Mouse (Mus musculus) heart, adult 2 months (tissue): ENCODE results near the gene Tnfaip6.

Experiments
- CTCF ChIP-seq: fragments of 200-600 bp; IDR thresholded peaks from 2 replicates; pipeline ENCODE4 v1.8.1; 2022; ENCODE audit warnings: antibody characterized with exemption, mild to moderate bottlenecking, moderate library complexity
- POLR2A ChIP-seq: fragments of 200-500 bp; IDR thresholded peaks from 2 replicates; pipeline ENCODE4 v1.6.1; 2011; ENCODE audit warnings: mild to moderate bottlenecking, low read depth, low read length, control low read depth; ENCODE audit not compliant: insufficient read depth

DNA sequence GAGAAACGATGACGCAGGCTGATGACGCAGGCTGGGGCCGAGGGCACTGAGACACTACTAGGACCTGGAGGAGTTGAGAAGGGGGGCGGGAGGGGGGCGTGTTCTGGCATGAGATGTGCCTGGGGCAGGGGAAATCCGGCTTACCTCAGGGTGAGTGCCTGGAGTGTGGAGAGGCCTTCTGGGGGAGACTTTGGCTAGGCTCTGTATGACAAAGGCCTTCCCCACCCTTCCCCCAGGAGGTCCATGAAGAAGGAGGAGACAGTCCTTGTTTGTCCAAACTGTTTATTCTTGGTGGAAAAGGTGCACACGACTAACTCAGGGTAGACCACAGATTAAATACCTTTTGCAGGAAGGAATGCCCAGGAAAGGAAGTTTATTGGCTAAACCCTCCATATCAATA lies 36.3 kb upstream of the Tnfaip6 start:
- no peak for TF ChIP-seq CTCF
- no peak for TF ChIP-seq POLR2A
